Mouse (Mus musculus) hindlimb bud, embryonic 11.5 days (tissue): Measurements from ENCODE around the gene Ddx47.

Source experiments
- DNase-seq: peaks from one replicate; pipeline ENCODE4 v3.0.0-alpha.2; 2012; ENCODE audit warnings: low read depth, low spot score; ENCODE audit errors: extremely low spot score

Gene Ddx47

DNA sequence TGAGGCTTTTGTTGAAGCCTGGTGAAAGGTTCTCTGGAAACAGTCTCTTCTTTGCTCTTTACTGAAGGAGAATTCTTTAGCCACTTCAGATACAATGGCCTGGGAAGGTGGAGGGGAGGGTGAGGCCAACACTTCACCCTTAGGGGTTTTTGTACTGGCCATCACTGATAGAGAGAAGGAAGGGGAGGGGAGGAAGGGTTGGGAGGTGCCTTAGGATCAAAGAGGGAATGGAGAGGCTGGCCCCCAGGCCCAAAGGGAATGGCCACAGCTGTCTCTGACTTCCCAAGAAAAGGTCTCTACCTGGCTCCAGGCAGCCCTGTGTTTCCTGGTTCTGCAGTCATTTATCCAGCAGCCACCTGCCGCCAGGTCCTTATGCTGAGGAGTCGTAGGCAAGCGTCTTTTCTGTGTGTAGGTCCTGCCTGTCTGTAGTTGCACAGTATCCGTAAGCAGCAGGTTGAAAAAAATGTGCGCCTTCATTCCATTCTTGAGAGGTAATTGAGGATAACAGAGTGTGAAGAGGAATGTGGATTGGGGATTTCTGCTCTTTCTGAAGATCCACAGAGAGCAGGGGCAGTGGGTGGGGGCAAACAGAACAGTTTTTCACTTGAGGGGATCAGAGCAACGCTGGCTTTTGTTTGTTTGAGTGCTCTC, 55.5 kb downstream of the Ddx47 start:
- DNase-seq, result no peak

DNA sequence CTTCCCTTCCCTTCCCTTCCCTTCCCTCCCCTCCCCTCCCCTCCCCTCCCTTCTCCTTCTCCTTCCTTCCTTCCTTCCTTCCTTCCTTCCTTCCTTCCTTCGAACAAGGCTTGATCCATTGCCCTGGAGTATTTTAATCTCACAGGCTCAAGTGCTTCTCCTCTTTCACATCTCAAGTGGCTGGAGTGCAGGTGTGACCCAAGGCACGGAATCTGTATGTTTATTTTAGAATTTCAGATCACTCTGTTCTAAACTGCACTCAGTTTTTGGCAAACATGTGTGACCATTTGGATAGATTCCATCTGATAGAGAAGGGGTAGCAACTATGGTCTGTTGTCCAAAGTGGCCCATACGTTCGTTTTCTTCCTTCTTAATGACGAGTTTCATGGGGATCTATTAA, 56.8 kb downstream of the Ddx47 start:
- DNase-seq, result no peak

DNA sequence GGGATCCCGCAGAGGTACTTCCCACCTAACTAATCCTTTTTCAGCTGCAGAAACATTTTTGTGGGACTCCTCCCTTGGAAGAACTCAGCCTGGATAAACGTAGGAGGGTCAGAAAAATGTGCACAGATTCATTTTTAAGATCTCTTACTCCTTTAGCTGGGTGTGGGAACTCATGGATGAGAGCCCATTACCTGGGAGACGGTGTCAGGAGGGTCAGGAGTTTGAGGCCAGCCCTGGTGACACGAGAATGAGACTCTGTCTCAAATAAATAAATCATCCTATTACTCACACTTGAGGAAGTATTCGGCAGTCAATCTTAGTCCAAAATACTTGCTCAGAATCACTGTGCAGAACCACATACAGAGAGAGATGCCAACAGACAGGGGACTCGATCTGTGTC, 58.4 kb downstream of the Ddx47 start:
- DNase-seq, result no peak

DNA sequence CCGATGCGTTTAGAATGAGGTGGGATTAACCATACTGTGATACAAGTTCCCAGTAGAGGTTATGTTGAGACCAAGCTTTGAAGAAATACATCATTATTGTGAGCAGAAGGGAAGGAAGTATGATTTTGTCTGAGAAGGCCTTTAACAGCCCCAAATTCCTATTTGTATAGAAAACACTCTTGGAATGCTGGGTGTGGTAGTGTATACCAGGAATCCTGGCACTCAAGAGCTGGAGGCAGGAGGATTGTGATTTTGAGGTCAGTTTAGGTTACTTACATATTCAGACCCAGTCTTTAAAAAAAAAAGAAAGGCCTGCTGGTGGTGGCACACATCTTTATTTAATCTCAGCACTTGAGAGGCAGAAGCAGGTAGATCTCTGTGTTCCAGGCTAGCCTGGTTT, 58.9 kb downstream of the Ddx47 start:
- no peak for DNase-seq
